Mouse (Mus musculus) adrenal gland, adult 2 months (tissue): ENCODE data around the gene Paxx. TPM values are rescaled to one million over a fixed set of nuclear protein-coding genes. Genes with fewer than 3 reads are reported as not detected.

Experiments used
- DNase-seq: peaks from one replicate; pipeline ENCODE4 v3.0.0; 2021
- polyA plus RNA-seq: library from polyadenylated mRNA; depleted of rRNA; stranded (reverse); fragments of >200 nt; gene quantifications from 2 replicates; pipeline ENCODE4 v1.2.3, GENCODE M21; 2012
- total RNA-seq, 2 experiments: library from RNA; stranded (reverse); gene quantifications; 2 replicates each; pipeline ENCODE4 v1.2.3; 2021

The Paxx gene
- total and polyA plus RNA-seq, 3 experiments, result 33.3 to 85.9 (median 35.2) TPM

GRCm38 (mm10) chr2:25482969-25483368, 22.1 kb upstream of the Paxx start:
- DNase-seq, result no peak

GRCm38 (mm10) chr2:25480541-25480940, 19.6 kb upstream of the Paxx start:
- DNase-seq, result no peak

GRCm38 (mm10) chr2:25479551-25480311, 18.8 kb upstream of the Paxx start:
- peak; percentile 76 for DNase-seq

- DNase-seq, result peak; percentile 83
Observed at GRCm38 (mm10) chr2:25477967-25478675, 17.2 kb upstream of the Paxx start.

- DNase-seq, result no peak
Observed at GRCm38 (mm10) chr2:25477541-25477940, 16.6 kb upstream of the Paxx start.

GRCm38 (mm10) chr2:25472550-25472949, 11.7 kb upstream of the Paxx start:
- no peak for DNase-seq

GRCm38 (mm10) chr2:25469969-25470368, 9.1 kb upstream of the Paxx start, which contains the start of gene Ptgds:
Gene Ptgds (minus strand): TSS chr2:25470046.
- DNase-seq, result no peak

- no peak for DNase-seq
Observed at GRCm38 (mm10) chr2:25468962-25469915, 8.3 kb upstream of the Paxx start.

- DNase-seq, result no peak
Observed at GRCm38 (mm10) chr2:25467606-25468303, 6.9 kb upstream of the Paxx start.

GRCm38 (mm10) chr2:25465816-25466635, 5.1 kb upstream of the Paxx start:
- DNase-seq, result no peak

- no peak for DNase-seq
Observed at GRCm38 (mm10) chr2:25465256-25465655, 4.4 kb upstream of the Paxx start.

- no peak for DNase-seq
Observed at GRCm38 (mm10) chr2:25463630-25464029, 2.7 kb upstream of the Paxx start.

GRCm38 (mm10) chr2:25461407-25461806, 513 bp upstream of the Paxx start:
- no peak for DNase-seq

GRCm38 (mm10) chr2:25460135-25460534, 759 bp downstream of the Paxx start:
- no peak for DNase-seq

- no peak for DNase-seq
Observed at GRCm38 (mm10) chr2:25458911-25459310, 2.0 kb downstream of the Paxx start.

- no peak for DNase-seq
Observed at GRCm38 (mm10) chr2:25457022-25457896, 3.6 kb downstream of the Paxx start.

- DNase-seq, result no peak
Observed at GRCm38 (mm10) chr2:25456205-25456953, 4.5 kb downstream of the Paxx start, which contains the start of gene Clic3. Gene Clic3 (plus strand): TSS chr2:25456838.

GRCm38 (mm10) chr2:25452951-25453350, 7.9 kb downstream of the Paxx start:
- no peak for DNase-seq
